Mouse (Mus musculus) CH12.LX (cell line): ENCODE measurements around the gene Ugt1a5.

Experiments
- CTCF ChIP-seq, 2 experiments: IDR thresholded peaks in 1 of 2; conservative IDR thresholded peaks in 1 of 2; 2 replicates each; pipeline ENCODE4 v1.5.1; 2011 to 2012; ENCODE audit warnings: low read depth in 2 of 2, low read length in 2 of 2, improper control_type of control experiment in 1 of 2, inconsistent platforms in 1 of 2, mild to moderate bottlenecking in 1 of 2, moderate library complexity in 1 of 2
- IRF4 ChIP-seq: IDR thresholded peaks from 2 replicates; pipeline ENCODE4 v1.6.1; 2014; ENCODE audit warnings: low read depth, mild to moderate bottlenecking, inconsistent platforms, low read length, improper control_type of control experiment
- MAZ ChIP-seq: IDR thresholded peaks from 2 replicates; pipeline ENCODE4 v1.6.1; 2012; ENCODE audit warnings: low read depth, mild to moderate bottlenecking, inconsistent platforms, low read length, improper control_type of control experiment, moderate library complexity
- PAX5 ChIP-seq: IDR thresholded peaks from 2 replicates; pipeline ENCODE4 v1.6.1; 2012; ENCODE audit warnings: low read length, inconsistent platforms, mixed read lengths
- POLR2A ChIP-seq: IDR thresholded peaks from 2 replicates; pipeline ENCODE4 v1.6.1; 2011; ENCODE audit warnings: low read depth, mild to moderate bottlenecking, improper control_type of control experiment, low read length
- TBP ChIP-seq: conservative IDR thresholded peaks from 2 replicates; pipeline ENCODE4 v1.6.1; 2011; ENCODE audit warnings: low read depth, low read length, improper control_type of control experiment
- ZMIZ1 ChIP-seq: IDR thresholded peaks from 2 replicates; pipeline ENCODE4 v1.6.1; 2012; ENCODE audit warnings: low read depth, mild to moderate bottlenecking, inconsistent platforms, low read length, improper control_type of control experiment

DNA sequence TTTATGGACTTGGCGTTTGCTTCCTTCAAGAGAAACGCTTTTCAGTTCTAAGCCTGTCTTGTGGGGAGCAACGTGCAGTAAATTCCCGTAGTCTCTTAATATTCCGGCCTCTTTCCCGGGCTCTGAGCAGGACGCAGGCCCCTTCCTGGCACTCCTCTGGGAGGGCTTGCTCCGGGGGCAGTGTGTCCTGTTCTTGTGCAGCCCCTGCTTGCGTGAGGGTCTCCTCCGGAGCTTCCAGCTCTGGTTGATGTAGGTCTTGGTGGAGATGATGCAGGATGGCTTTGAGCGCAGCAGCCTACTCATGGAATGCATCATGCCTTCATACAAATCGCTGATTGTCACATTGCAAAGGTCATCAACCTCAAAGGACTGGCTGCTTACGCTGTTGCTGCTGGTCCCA is 100.3 kb downstream of the Ugt1a5 start:
- TF ChIP-seq ZMIZ1, result no peak
- no peak for TF ChIP-seq CTCF (conservative IDR thresholded peaks at IDR 0.05 in 1 of 2, IDR thresholded peaks at IDR 0.05 in 1 of 2; ENCODE audit: low read depth in 2 of 2, low read length in 2 of 2)
- no peak for TF ChIP-seq POLR2A
- TF ChIP-seq IRF4, result no peak
- no peak for TF ChIP-seq MAZ
- TF ChIP-seq PAX5, result no peak
- no peak for TF ChIP-seq TBP
